Mouse (Mus musculus) adrenal gland, adult (tissue): ENCODE measurements around the gene Strip1.
"Not testable (repeated sequence)": the region's sequence is repeated elsewhere in the genome, so short reads cannot be mapped to it uniquely, and the experiment has no call there.

Experiments
- DNase-seq, 2 experiments: peaks; one replicate each; pipeline ENCODE4 v3.0.0; 2022 to 2023; ENCODE audit warnings: low spot score in 1 of 2; ENCODE audit not compliant: inconsistent age in 2 of 2

Gene Strip1

DNA sequence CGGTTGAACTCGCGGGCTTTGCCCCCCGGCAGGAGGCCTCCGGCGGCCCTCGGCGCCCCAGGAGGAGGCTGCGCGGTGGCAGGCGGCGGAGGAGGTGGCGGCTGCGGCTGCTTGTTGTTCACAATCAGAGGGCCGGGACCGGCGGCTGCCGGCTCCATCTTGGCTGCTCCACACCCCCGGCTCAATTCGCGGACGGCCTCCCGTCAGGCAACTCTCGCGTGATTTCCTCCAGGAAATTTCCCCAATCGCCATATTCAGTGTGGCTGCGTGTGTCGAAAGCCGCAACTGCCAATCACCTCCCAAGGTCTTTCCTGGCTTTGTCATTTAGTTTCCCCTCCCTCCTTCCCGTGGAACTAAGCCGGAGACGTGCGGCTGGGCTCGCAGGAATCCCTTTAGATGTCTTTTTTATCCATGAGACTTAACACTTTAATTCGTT is at the start of gene Strip1:
Gene Strip1 (minus strand): TSS at position 172 of the 436 bp plus-strand sequence.
- peak; percentile 95 to 98 for DNase-seq

DNA sequence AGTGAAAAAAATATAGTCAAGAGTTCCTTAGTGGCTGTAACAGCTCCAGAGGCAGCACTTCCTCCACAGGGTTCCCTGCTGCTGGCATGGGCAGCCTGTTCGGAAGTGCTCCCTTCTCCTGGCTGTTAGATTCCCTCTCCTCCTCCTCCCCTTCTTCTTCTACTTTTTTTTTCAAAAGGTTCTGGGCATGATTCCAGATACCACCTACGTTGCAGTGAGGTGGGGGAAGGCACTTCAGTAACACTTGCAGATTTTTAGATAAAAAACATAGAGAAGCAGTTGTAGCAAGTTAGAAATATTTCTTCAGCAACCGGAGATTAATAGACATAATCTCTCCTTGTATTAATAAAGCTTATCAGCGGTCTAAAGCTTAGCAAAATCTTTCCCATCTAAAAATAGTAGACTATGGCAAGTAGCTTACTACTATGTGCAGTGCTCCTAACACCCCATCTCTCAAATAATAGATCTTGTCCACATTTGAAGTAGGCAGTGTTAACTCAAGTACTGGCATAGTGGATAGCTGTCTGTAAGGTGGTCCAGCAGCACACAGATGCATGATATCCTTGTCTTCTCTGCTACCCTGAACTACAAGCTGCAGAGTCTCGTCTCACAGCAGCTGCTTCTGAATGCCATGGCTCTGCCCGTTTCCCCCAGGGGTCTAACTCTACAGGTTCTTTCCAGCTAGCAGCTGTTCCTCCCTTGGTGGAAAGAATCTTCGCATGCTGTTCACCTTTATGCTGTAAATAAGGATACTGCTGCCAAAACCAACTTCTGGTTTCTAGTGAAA is 49.5 kb upstream of the Strip1 start:
- DNase-seq: peak; percentile 35 to 70

DNA sequence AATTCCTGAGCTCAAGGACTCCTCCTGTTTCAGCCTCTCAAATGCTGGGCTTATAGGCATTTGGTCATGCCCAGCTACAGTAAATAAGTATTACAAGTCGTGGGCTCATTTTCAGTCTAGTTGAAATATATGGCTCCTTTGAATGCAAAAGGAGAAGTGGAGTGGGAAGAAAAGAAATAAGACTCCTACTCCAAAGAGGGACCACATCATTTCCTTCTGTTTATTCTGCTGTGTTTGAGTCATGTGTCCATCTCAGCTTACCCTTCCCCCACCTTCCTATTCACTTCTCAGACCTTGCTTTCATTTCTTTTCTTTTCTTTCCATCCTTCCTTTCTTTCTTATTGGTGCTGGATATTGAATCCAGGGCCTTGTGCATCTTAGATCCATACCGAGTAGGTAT is 40.0 kb upstream of the Strip1 start:
- no peak for DNase-seq

DNA sequence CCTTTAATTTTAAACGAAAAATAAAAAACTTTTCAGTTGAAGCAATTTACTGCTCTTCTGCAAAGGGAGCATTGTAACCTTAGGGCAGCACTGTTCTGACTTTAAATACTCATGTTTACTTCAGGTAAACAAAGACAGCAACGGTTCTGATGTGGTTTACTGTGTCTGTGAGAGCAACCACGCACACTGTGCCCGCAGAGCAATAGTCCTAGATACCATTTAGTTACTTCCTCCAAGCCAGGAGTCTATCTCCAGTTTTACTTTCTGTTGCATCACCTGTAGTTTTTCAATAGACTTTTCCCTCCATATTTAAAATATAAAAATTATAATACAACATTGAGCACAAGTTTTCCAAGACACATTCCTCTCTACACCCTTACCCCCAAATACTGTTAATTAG is 39.0 kb upstream of the Strip1 start:
- no peak for DNase-seq

DNA sequence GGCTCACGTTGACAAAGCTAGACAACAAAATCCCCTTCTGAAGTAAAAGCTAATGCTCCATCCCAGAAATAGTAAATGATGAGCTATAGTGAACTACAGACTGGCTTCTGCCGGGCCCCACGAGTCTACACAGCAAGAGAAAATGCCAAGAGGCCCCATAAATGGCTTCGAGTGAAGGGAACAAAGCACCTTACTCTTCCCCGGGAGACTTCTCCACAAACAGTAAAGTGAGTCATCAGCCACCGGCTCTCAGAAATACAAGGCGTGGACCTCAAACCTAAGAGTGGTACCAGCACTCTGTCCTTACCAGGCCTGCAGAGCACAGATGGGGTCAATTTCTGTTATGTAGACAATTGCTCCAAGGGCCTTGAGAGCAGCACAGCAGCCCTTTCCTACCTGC is 37.3 kb upstream of the Strip1 start:
- DNase-seq: no peak

DNA sequence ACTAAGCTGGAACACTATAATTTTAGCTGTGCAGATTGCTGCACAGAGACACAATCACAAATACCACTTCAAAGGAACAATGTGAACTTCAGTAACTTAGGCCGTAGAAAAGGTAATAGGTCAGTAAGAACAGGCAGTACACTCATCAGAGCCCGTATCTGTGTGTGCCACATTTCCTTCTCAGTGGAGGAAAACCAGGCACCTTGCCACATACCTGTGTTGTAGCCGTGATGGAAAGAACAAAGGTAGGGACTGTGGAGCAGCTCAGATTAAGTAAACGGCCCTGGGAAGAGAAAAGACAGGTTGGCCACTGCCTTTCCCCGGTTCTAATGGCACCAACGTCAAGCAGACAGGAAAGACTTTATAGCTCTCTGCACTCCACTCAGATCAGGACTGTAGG is 35.9 kb upstream of the Strip1 start:
- DNase-seq: no peak

DNA sequence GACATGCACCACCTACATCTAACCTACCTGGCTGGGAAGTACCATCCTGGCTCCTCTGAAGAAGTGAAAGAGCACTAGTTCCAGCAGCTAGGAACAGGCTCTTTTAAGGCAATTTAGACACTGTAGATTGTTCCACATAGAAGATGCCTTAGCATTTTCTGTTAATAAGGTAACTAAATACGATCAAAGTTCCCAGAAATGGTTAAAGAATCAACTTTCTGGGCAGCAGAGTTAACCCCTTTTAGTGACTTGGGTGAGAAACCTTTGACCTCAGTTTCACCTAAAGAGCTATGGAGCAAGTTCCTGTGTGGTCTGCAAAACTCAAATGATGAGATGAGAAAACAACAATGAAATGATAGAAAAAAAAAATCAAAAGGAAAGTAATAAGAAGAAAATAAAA is 33.1 kb upstream of the Strip1 start:
- DNase-seq: no peak

DNA sequence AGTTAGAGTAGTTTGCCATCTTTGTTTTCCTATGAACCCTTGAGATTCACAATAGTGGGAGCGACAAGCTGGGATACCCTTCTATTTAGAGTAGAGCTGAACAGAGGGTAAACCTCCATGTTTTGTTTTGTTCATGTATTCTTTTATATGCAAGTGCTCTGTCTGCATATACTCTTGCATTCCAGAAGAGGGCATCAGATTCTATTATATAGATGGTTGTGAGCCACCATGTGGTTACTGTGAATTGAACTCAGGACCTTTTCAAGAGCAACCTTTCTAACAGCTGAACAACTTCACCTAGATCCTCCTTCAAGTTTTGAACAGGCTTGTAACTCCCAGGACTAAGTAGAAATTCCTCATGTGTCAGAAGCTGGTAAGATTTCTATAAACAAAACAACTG is 27.5 kb upstream of the Strip1 start:
- peak in 1 of 2 experiments; percentile 37 for DNase-seq

DNA sequence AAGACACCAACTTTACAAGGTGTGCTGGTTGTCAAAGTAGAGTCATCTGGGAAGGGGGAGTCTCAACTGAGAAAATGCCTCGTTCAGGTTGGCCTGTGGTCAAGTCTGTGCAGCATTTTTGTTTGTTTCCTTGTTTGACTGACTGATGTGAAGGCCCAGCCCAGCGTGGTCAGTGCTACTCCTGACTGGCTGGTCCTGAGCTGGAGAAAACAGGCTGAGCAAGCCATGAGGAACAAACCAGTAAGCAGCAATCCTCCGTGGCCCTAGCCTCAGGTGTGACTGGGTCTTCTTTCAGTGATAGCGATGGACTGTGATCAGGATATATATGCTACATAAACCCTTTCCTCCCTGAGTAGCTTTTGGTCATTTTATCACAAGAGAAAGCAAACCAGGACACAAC is 25.4 kb upstream of the Strip1 start:
- DNase-seq: no peak

DNA sequence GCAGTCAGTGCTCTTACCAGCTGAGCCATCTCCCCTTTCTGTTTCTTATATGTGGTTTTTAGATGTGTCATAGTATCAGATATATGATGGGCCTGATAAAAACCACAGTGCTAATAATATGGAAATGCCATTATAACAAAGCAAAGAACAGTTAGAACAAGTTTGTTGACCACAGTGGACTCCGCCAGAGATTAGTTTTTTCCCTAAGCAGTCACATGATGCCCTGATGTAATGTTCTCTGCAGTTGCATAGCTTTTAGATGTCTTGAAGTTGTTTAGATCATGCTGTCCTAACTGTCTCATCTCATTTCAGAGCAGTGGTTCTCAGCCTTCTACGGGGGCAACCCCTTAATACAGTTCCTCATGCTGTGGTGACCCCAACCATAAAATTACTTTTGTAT is 24.7 kb upstream of the Strip1 start:
- peak in 1 of 2 experiments; percentile 37 for DNase-seq

DNA sequence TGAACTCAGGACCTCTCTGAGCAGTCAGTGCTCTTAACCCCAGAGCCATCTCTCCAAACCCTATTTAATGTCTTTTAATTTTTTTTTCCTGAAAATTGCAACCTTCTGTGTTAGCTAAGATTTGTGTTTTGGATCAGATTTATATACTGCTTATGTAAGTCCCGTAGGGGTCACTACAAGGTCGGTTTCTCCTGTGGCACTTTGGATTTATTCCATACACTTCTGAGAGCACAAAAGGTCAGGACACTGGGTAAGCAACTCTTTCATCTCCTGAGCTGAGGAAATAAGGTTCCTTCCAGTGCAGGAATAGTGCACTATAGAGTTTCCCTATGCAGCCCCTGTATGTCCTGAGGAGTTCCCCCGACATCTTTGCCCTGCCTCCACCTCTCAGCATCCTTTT is 24.0 kb upstream of the Strip1 start:
- peak in 1 of 2 experiments; percentile 64 for DNase-seq

DNA sequence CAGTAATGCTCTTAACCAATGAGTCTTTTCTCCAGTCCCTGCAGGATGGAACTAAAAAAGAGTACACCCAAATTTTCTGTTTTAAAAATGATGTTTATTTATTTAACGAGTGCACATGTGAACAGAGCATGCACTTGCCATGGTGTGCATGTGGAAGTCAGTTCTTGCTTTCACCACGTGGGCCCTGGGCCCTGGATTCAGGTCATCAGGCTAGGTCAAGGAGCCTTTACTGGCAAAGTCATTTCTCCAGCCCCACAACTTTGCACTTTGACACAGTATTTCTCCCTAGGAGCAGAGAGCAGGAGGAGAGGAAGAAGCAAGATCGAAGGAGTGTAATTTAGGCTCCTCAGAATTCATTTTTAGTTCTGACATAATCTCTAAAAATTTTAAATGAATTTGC is 23.4 kb upstream of the Strip1 start:
- DNase-seq: peak in 1 of 2 experiments; percentile 38

DNA sequence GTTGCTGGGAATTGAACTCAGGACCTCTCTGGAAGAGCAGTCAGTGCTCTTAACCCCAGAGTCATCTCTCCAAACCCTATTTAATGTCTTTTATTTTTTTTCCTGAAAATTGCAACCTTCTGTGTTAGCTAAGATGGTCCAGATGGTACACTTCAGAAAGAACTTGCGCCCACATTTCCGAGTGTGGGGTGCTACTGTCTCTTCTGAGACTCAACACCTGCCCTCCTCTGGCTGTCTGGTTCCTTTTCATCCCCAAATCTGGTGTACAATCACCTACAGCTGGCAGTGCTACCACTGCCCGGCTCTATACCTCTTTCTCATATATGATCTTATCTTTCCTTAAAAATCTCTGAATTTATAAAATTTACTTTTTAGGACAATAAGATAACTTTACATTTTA is 21.5 kb upstream of the Strip1 start:
- no peak for DNase-seq

DNA sequence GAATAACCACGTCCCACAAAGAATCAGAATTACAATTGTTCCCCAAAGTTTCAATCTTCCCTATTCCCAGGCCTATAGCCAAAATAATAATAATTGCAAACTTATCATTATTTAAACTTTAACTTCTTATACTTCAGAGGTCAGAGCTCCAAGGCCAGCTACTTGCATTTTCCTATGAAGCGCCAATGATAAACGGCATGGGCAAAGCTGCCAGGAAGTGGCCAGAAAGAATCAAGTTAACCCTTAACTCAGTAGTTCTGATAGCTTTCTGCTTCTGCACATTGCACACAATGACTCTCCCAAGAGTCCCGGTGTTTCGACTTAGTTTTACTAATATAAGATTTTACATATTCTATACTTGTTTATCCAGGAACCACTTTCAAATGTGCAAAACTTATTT is 18.8 kb upstream of the Strip1 start:
- not testable (repeated sequence) for DNase-seq

DNA sequence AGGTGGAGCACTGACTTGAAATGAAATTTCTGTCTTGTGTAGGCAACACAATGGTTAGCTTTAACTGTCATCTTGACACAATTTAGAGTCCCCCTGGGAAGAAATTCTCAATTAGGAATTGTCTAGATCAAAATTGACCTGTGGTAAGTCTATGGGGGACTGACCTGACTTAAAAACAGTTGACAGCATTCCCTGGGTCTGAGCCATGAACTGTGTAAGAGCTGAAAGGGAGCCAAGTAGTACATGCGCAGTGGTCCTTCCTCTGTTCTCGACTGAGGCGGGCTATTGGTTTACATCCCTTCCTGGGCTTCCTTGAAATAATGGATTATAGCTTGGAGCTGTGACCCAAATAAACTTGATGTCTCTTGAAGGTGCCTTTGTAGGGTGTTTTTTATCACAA is 15.5 kb upstream of the Strip1 start:
- peak in 1 of 2 experiments; percentile 44 for DNase-seq

DNA sequence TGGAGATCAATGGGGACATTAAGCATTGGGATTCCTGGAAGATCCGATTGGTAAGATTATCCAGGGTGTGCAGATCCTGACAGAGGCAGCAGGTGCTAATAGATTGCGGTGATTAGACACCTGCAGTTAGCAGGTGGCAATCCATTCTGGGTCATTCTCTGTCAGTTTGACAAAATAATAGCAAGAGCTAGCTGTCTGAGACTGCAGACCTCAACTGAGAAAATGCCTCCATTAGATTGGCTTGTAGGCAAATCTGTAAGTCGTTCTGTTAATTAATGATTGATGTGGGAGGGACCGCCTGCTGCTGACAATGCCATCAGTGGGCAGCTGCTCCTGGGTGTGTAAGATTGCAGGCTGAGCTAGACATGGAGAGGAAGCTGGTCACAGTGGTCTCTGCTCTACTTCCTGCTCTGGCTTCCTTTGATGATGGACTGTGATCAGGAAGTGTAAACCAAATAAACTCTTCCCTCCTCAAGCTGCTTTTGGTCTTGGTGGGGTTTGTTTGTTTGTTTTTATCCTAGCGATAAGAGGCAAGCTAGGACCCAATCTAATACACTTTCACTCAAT is 6.2 kb upstream of the Strip1 start:
- no peak for DNase-seq

DNA sequence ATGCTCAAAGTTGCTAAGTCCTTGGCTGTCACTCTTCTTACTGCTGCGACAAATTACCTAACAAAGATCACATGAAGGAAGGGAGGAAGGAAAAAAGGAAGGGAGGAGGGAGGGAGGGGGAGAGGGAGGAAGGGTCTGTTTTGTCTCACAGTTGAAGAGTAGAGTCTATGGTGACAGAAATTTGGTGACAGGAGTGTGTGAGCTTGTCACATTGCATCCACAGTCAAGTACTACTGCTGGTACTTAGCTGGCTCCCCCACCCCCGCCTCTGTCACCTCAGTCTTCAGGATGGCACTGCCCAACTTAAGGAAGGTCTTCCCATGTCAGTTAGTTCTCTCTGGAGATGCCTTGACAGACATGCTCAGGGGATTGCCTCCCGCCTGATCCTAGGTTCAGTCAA is 4.7 kb upstream of the Strip1 start:
- no peak for DNase-seq

DNA sequence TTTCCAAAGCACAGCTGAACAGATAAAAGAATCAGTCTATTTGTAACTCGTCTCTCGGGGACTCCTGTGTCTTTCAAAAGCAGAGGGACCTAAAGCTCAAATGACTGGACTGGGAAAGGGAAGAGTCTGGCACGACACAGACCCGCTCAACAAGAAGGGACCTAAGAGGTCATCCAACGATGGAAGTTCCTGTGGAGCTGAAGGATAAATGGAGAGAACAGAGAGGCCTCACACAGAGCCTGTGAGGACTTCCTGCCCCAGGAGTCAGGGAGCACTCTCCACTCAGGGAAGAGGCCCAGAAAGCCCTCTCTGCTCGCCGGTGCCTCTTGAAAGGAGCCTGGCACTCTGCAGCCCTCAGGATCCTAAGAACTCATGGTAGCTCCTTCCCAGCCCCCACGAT is 4.3 kb upstream of the Strip1 start:
- no peak for DNase-seq

DNA sequence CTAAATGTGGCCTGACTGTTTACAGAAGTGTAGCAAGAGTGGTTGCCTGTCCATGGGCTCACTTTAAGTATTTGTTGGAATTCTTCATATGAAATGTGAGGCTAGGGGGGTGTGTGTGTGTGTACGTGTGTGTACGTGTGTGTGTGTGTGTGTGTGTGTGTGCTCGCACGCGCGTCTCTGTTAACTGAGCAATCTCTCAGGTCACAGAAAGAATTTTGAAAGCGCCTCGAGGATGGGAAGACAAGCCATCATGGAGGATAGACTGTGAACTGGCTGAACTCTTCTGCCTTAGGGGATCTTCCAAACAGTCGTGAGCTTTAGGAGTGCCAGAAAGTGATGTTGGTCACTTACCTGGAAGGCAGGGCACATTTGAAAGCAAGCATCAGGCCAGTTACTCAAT is 2.4 kb upstream of the Strip1 start:
- no peak for DNase-seq

DNA sequence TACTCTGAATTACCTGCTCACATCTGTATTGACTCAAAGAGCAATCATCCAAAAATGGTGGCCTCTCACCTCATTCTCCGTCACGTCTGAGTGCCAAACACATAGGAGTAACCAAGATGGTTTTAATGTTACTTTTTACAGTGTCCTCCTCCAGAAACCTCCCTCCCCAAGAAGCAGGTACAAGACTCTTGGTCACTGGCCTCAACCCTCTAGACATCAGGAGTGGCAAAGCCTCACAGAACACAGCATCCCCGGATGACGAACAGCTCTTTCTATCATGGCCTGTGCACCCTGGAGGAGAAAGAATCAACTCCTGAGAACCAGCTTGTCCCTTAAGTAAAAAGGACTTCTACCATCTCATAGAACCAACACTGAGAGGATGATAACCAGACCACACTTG is 1.3 kb upstream of the Strip1 start:
- DNase-seq: no peak

DNA sequence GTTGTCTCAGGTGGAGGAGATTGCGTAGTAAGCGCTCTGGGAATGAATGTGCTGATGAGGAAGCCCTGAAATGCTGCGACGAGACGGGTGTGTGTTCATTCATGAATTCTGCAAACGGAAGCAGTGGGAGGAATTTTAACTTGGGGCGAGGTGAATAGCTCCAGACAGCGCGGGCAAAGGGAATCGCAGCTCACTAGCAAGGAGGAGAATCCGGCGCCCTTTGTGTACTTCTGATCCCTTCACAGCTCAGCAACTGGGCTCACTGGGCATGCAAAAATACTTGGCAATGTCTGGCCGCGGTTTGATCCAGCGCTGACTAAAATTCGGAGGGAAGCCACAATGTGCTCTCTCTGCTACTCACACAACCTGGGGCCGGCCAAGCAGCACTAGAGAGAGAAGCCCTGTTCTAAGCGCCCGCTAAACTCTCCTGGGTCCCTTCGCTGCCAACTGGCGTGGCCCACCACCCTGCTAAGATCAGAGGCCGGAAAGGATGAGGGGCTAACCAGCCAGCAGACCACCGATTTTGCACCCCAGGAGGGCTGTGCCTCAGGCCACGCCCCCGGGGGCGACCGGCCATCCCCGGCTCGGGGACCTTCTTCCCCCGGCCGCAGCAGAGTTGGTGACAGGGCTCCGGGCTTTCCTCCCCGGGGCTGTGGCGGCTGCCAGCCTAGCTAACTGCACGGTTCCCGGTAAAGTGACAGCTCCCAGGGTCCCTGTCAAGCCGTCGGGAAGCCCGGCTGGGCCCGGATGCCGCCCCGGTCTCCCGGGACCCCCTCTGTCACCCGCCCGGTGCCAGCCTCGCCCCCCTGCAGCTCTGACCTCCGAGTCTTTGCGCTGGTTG is 592 bp downstream of the Strip1 start, which contains the start of gene Gm10961:
Gene Gm10961 (plus strand): TSS at position 641 of the 841 bp plus-strand sequence.
- DNase-seq: no peak

DNA sequence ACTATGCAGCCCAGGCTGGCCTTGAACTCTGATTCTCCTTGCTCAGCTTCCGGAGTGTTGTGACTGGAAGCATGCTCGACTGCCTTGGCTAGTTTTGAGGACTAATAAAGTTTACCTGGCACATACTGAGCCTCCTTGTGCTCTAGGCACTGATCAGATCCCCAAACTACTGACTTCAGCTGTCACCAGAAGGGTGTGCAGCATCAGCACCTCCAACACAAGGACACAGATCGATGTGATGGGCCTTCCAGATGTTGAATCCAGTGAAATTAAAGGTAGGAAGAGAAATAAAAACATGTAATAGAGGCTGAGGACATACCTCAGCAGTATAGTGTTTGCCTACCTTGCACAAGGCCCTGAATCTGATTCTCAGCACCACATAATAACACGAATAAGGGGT is 2.1 kb downstream of the Strip1 start:
- no peak for DNase-seq
